Mouse (Mus musculus) CD8-positive naive resting alpha-beta T cell, adult 2 months (primary cell): ENCODE measurements around the gene Slco3a1.

ENCODE experiments used
- DNase-seq, 2 experiments: peaks; one replicate each; pipeline ENCODE4 v3.0.0; 2022; ENCODE audit warnings: low read depth in 2 of 2, low spot score in 2 of 2

The Slco3a1 gene

DNA sequence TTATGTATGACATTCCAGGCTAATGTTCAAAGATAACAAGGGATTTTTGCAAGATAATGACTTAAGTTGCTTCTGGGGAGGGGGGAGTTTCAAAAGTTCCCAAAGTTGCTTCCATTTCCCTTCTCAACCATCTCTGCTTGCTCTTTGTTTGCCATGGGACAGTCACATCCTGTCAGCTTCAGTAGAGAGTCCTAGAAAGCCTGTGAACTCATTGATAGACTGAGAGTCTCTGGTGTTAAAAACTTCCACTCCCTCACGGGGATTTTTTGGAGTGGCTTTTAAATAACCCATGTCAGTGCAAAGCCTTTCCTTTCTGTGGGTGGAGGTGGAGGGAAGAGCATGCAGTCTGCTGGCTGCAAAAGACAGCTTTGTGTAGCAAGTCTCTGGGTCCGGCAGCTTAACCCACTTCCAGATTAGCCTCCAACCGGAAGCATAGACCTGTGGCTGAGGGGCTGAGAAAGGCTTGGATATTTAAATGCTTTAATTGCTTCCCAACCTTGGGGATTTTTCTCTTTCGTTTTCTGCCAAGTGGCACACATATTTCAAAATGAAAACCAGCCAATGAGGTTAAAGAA, 25.3 kb downstream of the Slco3a1 start:
- DNase-seq, result no peak

GRCm38 (mm10) chr7:74528182-74528581, 26.4 kb downstream of the Slco3a1 start:
- DNase-seq, result no peak

- DNase-seq, result no peak
These were observed 26.9 kb downstream of the Slco3a1 start for GRCm38 (mm10) chr7:74527689-74528088.

- DNase-seq, result no peak
These were observed 28.6 kb downstream of the Slco3a1 start for GRCm38 (mm10) chr7:74526030-74526429.

- DNase-seq, result no peak
These were observed 29.0 kb downstream of the Slco3a1 start for GRCm38 (mm10) chr7:74525586-74525985.

- no peak for DNase-seq
These were observed 30.2 kb downstream of the Slco3a1 start for GRCm38 (mm10) chr7:74524188-74524971.

DNA sequence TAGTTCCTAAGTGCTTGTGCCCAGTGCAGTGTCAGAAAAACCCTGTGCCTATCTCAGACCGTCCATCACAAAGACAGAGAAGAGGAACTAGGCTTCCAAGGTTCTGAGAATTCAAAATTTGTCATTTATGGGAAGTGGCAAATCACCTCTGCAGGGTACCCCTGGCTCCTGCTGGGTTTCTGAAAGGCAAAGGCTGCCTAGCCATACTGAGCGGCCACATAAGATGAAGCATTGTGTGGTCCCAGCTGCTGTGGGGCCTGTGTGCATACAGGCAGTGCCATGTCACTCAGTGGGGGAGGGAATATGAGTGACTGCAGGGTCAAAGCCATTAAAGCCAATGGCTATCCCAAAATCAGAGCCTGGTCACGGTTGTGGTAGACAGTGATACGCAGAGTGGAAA, 31.5 kb downstream of the Slco3a1 start:
- DNase-seq, result no peak

GRCm38 (mm10) chr7:74522260-74522659, 32.3 kb downstream of the Slco3a1 start:
- DNase-seq, result no peak

- no peak for DNase-seq
These were observed 35.2 kb downstream of the Slco3a1 start for GRCm38 (mm10) chr7:74519386-74519785.

DNA sequence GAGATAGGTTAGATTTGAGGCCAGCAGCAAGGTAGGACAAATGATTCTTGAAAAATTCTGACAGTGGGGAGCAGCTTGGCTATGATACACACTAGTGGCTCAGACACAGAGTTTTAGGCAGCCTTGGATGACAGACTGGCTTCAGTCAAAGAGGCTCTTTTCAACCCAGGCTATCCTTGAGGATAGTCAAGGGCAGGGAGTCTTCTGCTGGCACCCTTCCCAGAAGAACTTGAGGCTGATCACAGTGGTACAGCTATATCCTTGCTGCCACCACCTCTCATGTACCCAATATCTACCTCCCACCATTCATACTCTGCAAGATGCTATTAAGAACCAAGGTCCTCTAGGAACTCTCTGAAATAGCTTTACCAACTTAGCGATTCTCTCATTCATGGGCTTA, 35.8 kb downstream of the Slco3a1 start:
- DNase-seq, result no peak

- no peak for DNase-seq
These were observed 36.3 kb downstream of the Slco3a1 start for GRCm38 (mm10) chr7:74518255-74518654.

DNA sequence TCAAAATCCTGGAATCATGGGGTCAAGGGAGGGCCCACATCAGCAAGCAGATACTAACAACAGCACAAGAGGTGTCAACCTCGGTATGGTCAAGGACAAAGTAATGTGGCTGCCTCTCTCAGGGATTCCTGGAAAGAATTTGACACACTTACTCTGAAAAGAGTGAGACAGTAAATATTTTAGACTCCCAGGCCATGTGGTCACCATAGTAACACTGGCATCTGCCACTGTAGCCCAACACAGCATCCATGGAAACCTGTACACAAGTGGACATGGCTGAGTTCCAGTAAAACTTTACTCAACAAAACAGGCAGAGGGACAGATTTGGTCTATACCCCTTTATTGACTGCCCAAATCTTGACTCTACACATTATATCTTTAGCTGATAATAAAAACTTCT, 43.9 kb downstream of the Slco3a1 start:
- DNase-seq, result no peak

DNA sequence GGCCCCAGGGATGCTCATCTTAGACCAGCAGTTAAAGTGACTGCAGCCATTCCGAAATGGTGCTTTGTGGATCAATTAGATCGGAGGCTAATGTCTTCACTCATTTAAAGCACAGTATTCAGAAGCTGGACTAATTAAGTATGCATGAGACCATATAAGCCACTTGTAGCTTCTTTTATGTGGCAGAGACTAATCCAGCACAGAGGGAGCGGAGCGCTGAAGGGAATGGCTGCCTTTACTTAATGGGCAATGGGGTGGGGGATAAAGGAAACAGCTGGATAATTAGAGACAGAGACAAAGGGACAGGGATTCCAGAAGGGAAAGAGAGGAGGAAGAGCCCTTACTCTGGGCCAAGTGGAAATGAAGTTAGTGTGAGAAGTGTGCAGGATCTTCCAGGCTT, 46.4 kb downstream of the Slco3a1 start:
- no peak for DNase-seq

DNA sequence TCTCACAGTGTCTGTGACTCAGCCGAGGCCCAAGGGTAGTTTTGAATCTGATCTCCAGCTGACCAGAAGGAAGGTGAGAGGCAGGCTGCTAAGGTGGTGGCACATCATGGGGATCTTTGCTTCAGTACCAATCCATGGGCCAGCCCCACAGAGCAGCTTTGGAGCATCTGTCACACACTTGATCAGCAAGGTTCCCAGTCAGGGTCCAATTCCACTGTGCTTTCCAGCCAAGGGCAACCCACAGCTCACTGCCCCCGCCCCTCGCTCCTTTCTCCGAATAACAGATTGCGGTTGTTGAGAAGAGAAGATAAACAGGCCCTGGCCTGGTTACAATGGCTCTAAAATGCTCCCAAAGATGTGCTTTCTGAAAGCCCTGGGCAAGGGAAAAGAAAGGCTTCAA, 47.7 kb downstream of the Slco3a1 start:
- no peak for DNase-seq

- no peak for DNase-seq
These were observed 48.9 kb downstream of the Slco3a1 start for GRCm38 (mm10) chr7:74505635-74506034.

- no peak for DNase-seq
These were observed 53.4 kb downstream of the Slco3a1 start for GRCm38 (mm10) chr7:74501187-74501586.

DNA sequence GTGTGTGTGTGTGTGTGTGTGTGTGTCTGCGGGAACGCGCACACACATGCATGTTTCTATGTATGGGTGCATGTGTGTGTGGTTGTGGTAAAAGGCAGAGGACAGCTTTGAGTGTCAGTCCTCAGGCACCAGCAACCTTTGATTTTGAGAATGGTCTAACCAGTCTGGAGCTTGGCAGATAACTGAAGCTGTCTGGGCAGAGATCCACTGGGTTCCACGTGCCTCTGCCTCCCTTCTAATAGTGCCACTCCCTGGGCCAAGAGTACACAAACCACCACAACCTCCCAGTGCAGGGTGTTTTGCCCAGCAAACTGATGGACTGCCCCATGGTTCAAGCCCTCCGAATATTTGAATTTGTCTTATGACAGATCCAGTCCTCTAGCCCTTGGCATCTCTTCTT, 55.1 kb downstream of the Slco3a1 start:
- no peak for DNase-seq

- no peak for DNase-seq
These were observed 56.2 kb downstream of the Slco3a1 start for GRCm38 (mm10) chr7:74498266-74498980.

- no peak for DNase-seq
These were observed 57.4 kb downstream of the Slco3a1 start for GRCm38 (mm10) chr7:74497203-74497602.

- peak; percentile 3 to 25 for DNase-seq
These were observed 59.1 kb downstream of the Slco3a1 start for GRCm38 (mm10) chr7:74495451-74495850.

GRCm38 (mm10) chr7:74493775-74494174, 60.8 kb downstream of the Slco3a1 start:
- no peak for DNase-seq

- no peak for DNase-seq
These were observed 62.8 kb downstream of the Slco3a1 start for GRCm38 (mm10) chr7:74491683-74492355.
